Mouse (Mus musculus) C2C12 (cell line): ENCODE measurements around the gene Ing4.

Experiments
- CTCF ChIP-seq: IDR thresholded peaks from one replicate; pipeline ENCODE4 v1.5.1; 2011; ENCODE audit not compliant: control insufficient read depth, insufficient read depth, insufficient read length
- FOSL1 ChIP-seq: IDR thresholded peaks from one replicate; pipeline ENCODE4 v1.8.0; 2011; ENCODE audit warnings: mild to moderate bottlenecking, low read length; ENCODE audit not compliant: poor library complexity, insufficient read depth, severe bottlenecking
- MYOG ChIP-seq: IDR thresholded peaks from one replicate; pipeline ENCODE4 v1.6.1; 2011; ENCODE audit not compliant: control insufficient read depth, insufficient read length; ENCODE audit errors: extremely low read depth

DNA sequence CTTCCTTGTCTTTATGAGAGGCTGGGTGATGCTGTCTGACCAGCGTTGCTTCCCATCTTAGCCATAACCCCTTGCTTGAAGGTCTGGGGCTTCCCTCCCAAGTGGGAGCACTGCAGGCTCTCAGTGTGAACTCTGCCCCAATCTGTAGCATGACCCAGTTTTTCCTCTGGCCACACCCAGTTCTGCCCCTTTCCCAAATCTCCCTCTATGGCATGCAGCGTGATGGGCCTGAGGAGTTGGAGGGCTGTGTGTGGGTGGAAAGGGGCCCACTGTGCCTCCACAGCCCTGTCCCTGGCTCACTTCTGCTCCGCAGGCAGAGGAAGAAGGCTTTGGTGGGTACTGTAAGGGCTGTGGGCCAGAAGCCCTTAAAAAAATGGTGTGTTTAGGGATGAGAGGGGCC is 59.0 kb downstream of the Ing4 start:
- TF ChIP-seq CTCF (no peak), MYOG (no peak), FOSL1 (no peak)
